Mouse (Mus musculus): ENCODE measurements around the gene Cep128. TPM values are rescaled to one million over a fixed set of nuclear protein-coding genes. Genes with fewer than 3 reads are reported as not detected.

The Cep128 gene
- polyA plus RNA-seq, 1 experiment from 2014 or later: 10.2 TPM

DNA sequence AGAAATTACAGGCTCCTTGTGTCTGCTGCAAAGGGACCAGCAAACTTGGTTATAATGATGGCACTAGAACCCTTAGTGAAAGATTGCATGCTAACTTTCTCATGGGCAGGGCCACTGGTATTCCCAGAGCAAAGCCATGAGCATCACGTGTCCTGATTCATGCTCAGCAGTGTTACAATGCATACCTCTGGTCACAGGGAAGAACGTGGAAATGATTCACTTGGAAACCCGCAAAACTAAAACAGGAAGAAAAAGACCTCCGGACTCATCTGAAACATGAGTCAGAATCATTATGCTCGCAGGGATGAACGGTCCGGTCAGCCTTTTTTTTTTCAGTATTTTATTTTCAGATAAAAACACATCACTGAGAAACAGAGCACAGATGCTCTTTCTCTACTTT, 78.4 kb downstream of the Cep128 start:
- no peaks in the 10 kb centered on the region for H3K27me3 ChIP-seq
- no peaks in the 10 kb centered on the region for H3K9me3 ChIP-seq
- H3K27ac ChIP-seq: 0 out of 2 replicates have a peak overlapping the region, but pooled peaks have one; percentile 7
- peak; percentile 26; the same call in 1 of the 2 replicates for ATAC-seq (ENCODE audit: insufficient number of reproducible peaks, insufficient read depth, low FRiP score, low TSS enrichment, low read depth)
- no peak overlapping the region for H3K4me2 ChIP-seq
- no peaks in the 10 kb centered on the region; the same call in 1 of the 2 replicates for H3K4me1 ChIP-seq (replicated peaks)
- 66% methylated on average over 7 of the region's 7 CpGs for WGBS
- H3K4me3 ChIP-seq (replicated peaks): no peak overlapping the region
- no peaks in the 10 kb centered on the region for H3K36me3 ChIP-seq
- H3K9ac ChIP-seq (replicated peaks): no peak overlapping the region

DNA sequence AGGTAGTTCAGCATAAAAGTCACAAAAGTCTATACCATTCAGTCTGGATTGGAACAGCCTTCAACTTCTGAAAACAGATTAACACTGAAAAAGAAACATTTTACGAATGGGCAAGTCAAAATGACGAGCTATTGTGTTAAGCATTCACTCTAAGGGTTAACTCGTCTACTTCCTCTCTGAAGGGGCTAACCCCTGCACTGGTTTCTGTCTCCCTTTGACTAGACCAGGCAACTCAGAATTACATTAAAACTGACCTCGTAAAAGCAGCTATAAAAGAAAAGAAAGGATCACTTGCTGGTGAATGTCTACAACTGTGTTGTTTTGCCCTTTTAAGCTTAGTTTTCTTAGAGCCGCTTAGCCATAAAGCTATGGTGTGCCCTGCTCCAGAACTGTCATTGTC, 79.2 kb downstream of the Cep128 start:
- no peak overlapping the region for H3K27ac ChIP-seq
- H3K4me1 ChIP-seq (replicated peaks): no peaks in the 10 kb centered on the region; the same call in 1 of the 2 replicates
- WGBS: 23% methylated on average over 5 of the region's 5 CpGs
- no peaks in the 10 kb centered on the region for H3K9me3 ChIP-seq
- H3K4me2 ChIP-seq: no peak overlapping the region
- no peak overlapping the region for H3K9ac ChIP-seq (replicated peaks)
- no peaks in the 10 kb centered on the region for H3K36me3 ChIP-seq
- H3K4me3 ChIP-seq (replicated peaks): no peak overlapping the region
- H3K27me3 ChIP-seq: no peaks in the 10 kb centered on the region
- 0 out of 2 replicates have a peak, but pooled peaks have one; percentile 47 for ATAC-seq (ENCODE audit: insufficient number of reproducible peaks, insufficient read depth, low FRiP score, low TSS enrichment, low read depth)

DNA sequence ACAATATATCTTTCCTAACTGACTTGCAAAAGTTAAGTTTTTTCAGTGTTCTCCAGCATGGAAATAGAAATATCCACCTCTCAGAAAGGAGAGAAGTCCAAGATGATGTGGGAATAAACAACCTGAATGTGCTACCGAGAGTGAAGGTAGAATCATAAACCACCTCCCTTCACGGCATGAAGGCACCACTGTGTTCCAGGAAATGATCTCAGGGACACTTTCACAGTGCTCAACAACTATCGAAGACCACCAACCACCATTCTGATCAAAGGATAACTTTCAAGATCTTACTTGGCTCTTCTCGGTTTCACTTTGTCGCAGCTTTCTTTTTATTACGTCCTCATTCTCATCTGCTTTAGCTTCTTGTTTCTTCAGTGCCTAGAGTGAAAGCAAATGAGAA, 85.5 kb downstream of the Cep128 start:
- H3K27me3 ChIP-seq: no peaks in the 10 kb centered on the region
- no peak overlapping the region for H3K9ac ChIP-seq (replicated peaks)
- no peaks in the 10 kb centered on the region for H3K4me1 ChIP-seq (replicated peaks)
- peaks cover 7% of the 10 kb centered on the region; the same call in 1 of the 2 replicates for H3K9me3 ChIP-seq
- no peak overlapping the region for H3K4me3 ChIP-seq (replicated peaks)
- H3K4me2 ChIP-seq: no peak overlapping the region
- H3K36me3 ChIP-seq: peaks cover 14% of the 10 kb centered on the region
- ATAC-seq (ENCODE audit: insufficient number of reproducible peaks, insufficient read depth, low FRiP score, low TSS enrichment, low read depth): no peak
- no peak overlapping the region for H3K27ac ChIP-seq
- 95% methylated on average over 6 of the region's 6 CpGs for WGBS

DNA sequence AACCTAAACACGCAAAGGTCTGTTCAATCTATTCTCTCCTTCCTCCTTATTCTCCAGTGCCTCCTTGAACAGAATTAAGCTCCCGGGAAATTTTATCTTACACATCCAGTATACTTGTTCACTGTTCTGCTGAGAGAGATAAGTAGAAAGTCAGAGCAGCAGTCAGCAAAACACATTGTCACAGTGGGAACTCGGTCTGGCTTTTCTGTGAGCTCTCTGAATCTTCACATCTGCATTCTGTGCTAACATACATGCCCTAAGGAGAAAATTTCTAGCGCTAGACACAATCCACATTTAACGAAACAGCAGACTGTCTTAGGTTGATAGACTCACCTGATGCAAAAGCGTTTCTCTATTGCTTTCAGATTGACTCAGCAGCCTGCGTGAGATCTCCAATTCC, 88.3 kb downstream of the Cep128 start:
- H3K9me3 ChIP-seq: peaks cover 7% of the 10 kb centered on the region; the same call in 1 of the 2 replicates
- H3K27me3 ChIP-seq: no peaks in the 10 kb centered on the region
- no peak overlapping the region for H3K27ac ChIP-seq
- H3K9ac ChIP-seq (replicated peaks): no peak overlapping the region
- no peak overlapping the region for H3K4me3 ChIP-seq (replicated peaks)
- no peaks in the 10 kb centered on the region for H3K4me1 ChIP-seq (replicated peaks)
- ATAC-seq (ENCODE audit: insufficient number of reproducible peaks, insufficient read depth, low FRiP score, low TSS enrichment, low read depth): no peak
- 87% methylated on average over 7 of the region's 7 CpGs for WGBS
- peaks cover 14% of the 10 kb centered on the region for H3K36me3 ChIP-seq
- no peak overlapping the region for H3K4me2 ChIP-seq

DNA sequence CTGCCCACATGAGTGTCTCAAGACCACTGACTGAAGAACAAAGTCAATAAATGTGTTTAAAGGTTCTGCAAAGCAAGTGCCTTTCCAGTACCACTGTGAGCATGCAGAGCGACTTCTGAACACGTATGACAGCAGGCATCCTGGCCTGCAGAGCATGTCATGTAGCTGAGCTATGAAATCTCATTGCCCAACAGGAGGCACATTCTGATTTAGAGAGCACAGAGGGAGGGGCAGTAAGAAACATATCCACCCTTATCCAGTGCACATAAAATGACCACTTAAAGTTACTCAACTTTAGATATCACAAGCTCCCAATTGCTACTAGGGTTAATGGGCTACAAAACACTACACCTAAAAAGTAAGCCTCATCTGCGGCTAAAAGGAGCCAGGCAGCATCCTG, 88.8 kb downstream of the Cep128 start:
- Histone ChIP-seq H3K27ac (no peak overlapping the region), H3K9me3 (peaks cover 7% of the 10 kb centered on the region; the same call in 1 of the 2 replicates), H3K4me3 (replicated peaks) (no peak overlapping the region), H3K36me3 (peaks cover 14% of the 10 kb centered on the region), H3K9ac (replicated peaks) (no peak overlapping the region), H3K4me1 (replicated peaks) (no peaks in the 10 kb centered on the region), H3K4me2 (no peak overlapping the region), H3K27me3 (no peaks in the 10 kb centered on the region)
- WGBS: 92% methylated on average over 3 of the region's 3 CpGs
- ATAC-seq (ENCODE audit: insufficient number of reproducible peaks, insufficient read depth, low FRiP score, low TSS enrichment, low read depth): no peak

DNA sequence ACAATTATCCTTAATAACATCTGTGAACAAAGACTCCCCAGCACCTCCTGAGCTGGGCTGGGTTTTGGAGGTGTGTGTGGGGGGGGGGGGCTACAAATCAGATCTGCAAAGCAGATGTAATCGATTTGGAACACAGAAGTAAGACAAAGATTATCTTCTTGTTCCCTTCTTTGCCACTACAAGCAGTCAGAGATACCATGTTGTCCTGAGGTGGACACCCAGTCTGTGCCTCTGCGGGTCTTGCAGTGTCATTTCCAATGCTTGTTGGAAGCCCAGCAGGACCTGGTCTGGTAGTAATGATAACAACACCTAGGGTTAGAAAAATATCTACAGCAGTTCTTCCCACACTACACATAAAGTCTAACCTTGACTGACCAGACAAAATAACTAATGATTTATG, 110.3 kb downstream of the Cep128 start:
- Histone ChIP-seq H3K9me3 (no peaks in the 10 kb centered on the region), H3K4me1 (replicated peaks) (no peaks in the 10 kb centered on the region), H3K9ac (replicated peaks) (no peak overlapping the region), H3K27ac (no peak overlapping the region), H3K36me3 (no peaks in the 10 kb centered on the region), H3K4me3 (replicated peaks) (no peak overlapping the region), H3K4me2 (no peak overlapping the region), H3K27me3 (no peaks in the 10 kb centered on the region)
- WGBS: 97% methylated on average over 2 of the region's 2 CpGs
- no peak for ATAC-seq (ENCODE audit: insufficient number of reproducible peaks, insufficient read depth, low FRiP score, low TSS enrichment, low read depth)

DNA sequence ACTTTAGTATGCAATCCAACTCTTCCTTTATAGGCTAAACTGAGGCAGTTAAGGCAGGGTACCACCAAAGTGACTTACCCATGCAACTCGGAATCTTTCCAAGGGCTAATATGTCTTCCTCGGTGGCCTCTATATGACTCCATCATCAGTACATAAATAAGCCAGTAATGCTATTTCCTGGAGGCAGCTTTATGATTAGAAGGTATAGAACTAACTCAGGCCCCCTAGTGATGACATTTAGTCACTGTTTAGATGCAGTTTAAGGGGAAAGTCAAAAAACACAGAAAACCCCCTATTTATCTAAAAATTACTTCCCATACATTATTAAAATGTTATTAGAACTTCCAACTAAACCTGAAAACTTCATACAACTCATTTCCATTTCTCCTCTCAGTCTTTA, 114.6 kb downstream of the Cep128 start:
- Histone ChIP-seq H3K27me3 (no peaks in the 10 kb centered on the region), H3K4me3 (replicated peaks) (no peak overlapping the region), H3K36me3 (no peaks in the 10 kb centered on the region), H3K9ac (replicated peaks) (no peak overlapping the region), H3K9me3 (no peaks in the 10 kb centered on the region), H3K4me1 (replicated peaks) (no peaks in the 10 kb centered on the region), H3K27ac (no peak overlapping the region), H3K4me2 (no peak overlapping the region)
- WGBS: 65% methylated on average over 2 of the region's 2 CpGs
- ATAC-seq (ENCODE audit: insufficient number of reproducible peaks, insufficient read depth, low FRiP score, low TSS enrichment, low read depth): no peak

DNA sequence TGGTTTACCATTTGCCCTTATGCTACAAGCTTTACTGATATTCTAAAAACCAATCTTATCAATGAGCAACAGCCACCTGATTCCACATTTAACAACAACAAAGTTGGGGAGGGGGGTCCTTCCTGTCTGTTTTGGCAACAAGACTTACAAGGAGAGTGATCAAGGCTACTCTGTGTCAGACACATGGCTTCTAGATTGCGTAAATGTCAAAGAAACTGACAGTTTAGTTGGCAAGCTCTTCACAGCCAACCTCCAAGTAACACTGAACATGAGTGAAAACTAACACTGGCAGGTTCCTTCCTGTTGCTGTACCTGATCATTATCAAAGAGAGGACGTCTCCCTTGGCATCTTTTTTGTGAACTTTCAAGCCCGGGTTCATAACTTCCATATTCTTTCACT, 115.2 kb downstream of the Cep128 start:
- Histone ChIP-seq H3K36me3 (no peaks in the 10 kb centered on the region), H3K27me3 (no peaks in the 10 kb centered on the region), H3K9ac (replicated peaks) (no peak overlapping the region), H3K4me3 (replicated peaks) (no peak overlapping the region), H3K4me2 (no peak overlapping the region), H3K4me1 (replicated peaks) (no peaks in the 10 kb centered on the region), H3K9me3 (no peaks in the 10 kb centered on the region), H3K27ac (no peak overlapping the region)
- WGBS: 80% methylated on average over 3 of the region's 3 CpGs
- ATAC-seq (ENCODE audit: insufficient number of reproducible peaks, insufficient read depth, low FRiP score, low TSS enrichment, low read depth): no peak

DNA sequence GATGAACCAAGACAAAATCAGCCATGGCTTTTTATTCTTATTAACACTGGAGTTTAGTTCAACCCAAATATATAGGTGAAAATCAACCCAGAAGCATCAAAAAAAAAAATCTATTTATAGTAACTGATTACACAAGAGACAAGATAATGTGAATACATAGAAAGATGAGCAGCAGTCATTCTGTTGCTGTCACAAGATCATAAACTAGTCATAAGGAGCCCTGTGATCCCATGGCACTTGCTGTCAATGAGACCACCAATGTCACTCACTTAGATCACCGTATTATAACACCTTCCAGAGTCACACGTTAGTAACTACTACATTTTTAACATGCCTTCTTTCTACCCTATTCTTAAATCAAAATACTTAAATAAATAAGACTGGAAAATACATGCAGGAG, 118.2 kb downstream of the Cep128 start:
- Histone ChIP-seq H3K4me3 (replicated peaks) (no peak overlapping the region), H3K4me1 (replicated peaks) (no peaks in the 10 kb centered on the region), H3K4me2 (no peak overlapping the region), H3K27me3 (no peaks in the 10 kb centered on the region), H3K9ac (replicated peaks) (no peak overlapping the region), H3K27ac (no peak overlapping the region), H3K9me3 (no peaks in the 10 kb centered on the region), H3K36me3 (no peaks in the 10 kb centered on the region)
- WGBS: 96% methylated on average over 2 of the region's 2 CpGs
- ATAC-seq (ENCODE audit: insufficient number of reproducible peaks, insufficient read depth, low FRiP score, low TSS enrichment, low read depth): no peak

DNA sequence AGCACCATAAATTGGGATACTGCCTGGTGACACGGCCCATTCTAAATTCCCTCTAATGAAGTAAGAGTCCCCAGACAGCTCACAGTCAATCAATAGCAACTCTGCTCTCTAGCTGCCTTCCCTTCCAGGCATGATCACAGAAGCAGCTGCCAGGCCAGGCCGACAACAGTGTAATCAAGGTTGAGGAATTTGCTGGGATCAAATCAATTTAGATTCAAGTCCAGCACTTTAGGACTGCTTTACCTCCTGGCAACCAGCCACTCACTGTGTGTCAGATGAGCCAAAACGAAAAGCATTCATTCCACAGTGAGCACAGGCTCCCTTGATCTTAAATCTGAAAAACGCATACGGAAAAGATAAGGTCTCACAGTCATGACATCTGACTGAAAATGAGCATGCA, 118.7 kb downstream of the Cep128 start:
- ATAC-seq (ENCODE audit: insufficient number of reproducible peaks, insufficient read depth, low FRiP score, low TSS enrichment, low read depth): no peak

DNA sequence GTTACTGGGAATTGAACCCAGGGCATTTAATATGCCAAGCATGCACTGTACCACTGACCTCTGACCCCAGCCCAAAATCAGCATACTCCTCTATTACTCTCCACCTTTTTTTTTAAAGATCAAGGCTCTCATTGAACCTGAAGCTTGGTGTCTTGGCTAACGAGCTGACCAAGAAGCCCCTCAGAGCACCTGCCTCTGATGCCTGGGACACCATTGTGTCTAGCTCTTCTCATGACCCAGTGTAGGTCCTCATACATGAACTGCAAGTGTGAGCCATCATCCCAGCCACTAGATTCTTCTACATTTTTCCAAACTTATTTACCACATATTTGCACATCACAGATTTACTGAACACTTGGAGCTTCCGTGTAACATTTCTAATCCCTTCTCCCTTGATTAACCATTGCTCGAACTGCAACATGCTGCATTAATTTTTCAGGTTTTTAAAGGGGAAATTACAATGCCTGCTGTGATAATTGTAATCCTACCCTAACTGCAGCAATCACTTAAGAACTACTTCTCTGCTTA, 119.3 kb downstream of the Cep128 start:
- no peak overlapping the region for H3K27ac ChIP-seq
- no peak overlapping the region for H3K9ac ChIP-seq (replicated peaks)
- no peaks in the 10 kb centered on the region for H3K27me3 ChIP-seq
- no peak for ATAC-seq (ENCODE audit: insufficient number of reproducible peaks, insufficient read depth, low FRiP score, low TSS enrichment, low read depth)
- H3K36me3 ChIP-seq: no peaks in the 10 kb centered on the region; the same call in 1 of the 2 replicates
- no peaks in the 10 kb centered on the region for H3K9me3 ChIP-seq
- no peaks in the 10 kb centered on the region for H3K4me1 ChIP-seq (replicated peaks)
- H3K4me2 ChIP-seq: no peak overlapping the region
- 82% methylated on average over 3 of the region's 3 CpGs for WGBS
- no peak overlapping the region for H3K4me3 ChIP-seq (replicated peaks)

More for the DNA sequence above, 118.7 kb downstream of the Cep128 start:
- Histone ChIP-seq H3K4me1 (replicated peaks) (no peaks in the 10 kb centered on the region), H3K9me3 (no peaks in the 10 kb centered on the region), H3K27ac (no peak overlapping the region), H3K4me2 (no peak overlapping the region), H3K4me3 (replicated peaks) (no peak overlapping the region), H3K9ac (replicated peaks) (no peak overlapping the region), H3K36me3 (no peaks in the 10 kb centered on the region), H3K27me3 (no peaks in the 10 kb centered on the region)
- WGBS: 72% methylated on average over 5 of the region's 5 CpGs

DNA sequence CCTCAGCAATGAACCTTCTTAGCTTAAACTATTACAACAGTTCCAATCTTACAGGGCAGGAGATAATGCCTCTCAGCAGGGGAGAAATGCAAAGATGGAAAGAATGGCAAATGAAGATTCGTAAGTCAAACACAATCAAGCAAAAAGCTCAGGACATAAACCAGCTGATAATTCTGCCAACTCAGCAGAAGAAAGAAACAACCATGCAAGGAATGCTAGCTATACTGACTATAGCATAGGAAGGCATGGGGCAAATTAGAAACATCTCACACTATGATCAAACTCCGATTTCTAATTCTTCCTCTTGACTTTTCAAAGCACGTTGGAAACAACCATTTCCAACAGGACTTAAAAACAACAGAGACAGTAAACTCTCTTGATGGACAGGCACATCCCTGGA, 120.5 kb downstream of the Cep128 start:
- Histone ChIP-seq H3K4me2 (no peak overlapping the region), H3K36me3 (no peaks in the 10 kb centered on the region; the same call in 1 of the 2 replicates), H3K4me1 (replicated peaks) (no peaks in the 10 kb centered on the region), H3K9ac (replicated peaks) (no peak overlapping the region), H3K4me3 (replicated peaks) (no peak overlapping the region), H3K9me3 (no peaks in the 10 kb centered on the region), H3K27ac (no peak overlapping the region), H3K27me3 (no peaks in the 10 kb centered on the region)
- no peak for ATAC-seq (ENCODE audit: insufficient number of reproducible peaks, insufficient read depth, low FRiP score, low TSS enrichment, low read depth)
- 81% methylated on average over 3 of the region's 3 CpGs for WGBS
